Mouse (Mus musculus): ENCODE measurements at regions not wholly inside any gene's neighbourhood (a gene's known extent, or its start where the extent isn't known, plus 50 kb on each side); places are given as distances from the start of the nearest gene placed in this dataset.

GRCm38 (mm10) chr4:137148756-137149155 is 100.2 kb upstream of the Zbtb40 start:
- TF ChIP-seq EP300 (IDR thresholded peaks at IDR 0.05; ENCODE audit: low read length) = no peak
- no peak for TF ChIP-seq CTCF (conservative IDR thresholded peaks at IDR 0.05 in 1 of 2, IDR thresholded peaks at IDR 0.05 in 1 of 2; ENCODE audit: low read depth in 2 of 2, low read length in 2 of 2)
- TF ChIP-seq ZNF384 (IDR thresholded peaks at IDR 0.05; ENCODE audit: low read depth, low read length) = no peak

Data from CH12.LX (cell line).